Mouse (Mus musculus): ENCODE measurements at regions not wholly inside any gene's neighbourhood (a gene's known extent, or its start where the extent isn't known, plus 50 kb on each side); places are given as distances from the start of the nearest gene placed in this dataset.
A peak's percentile ranks its signal among the peaks of the same experiment; 100 is the strongest.

- peak; percentile 81 for DNase-seq (ENCODE audit: low read depth)
Measured at GRCm38 (mm10) chr12:17601245-17602023, 56.8 kb downstream of the Odc1 start.

GRCm38 (mm10) chr12:17603576-17603975, 59.0 kb downstream of the Odc1 start:
- peak; percentile 17 for DNase-seq (ENCODE audit: low read depth)

- DNase-seq (ENCODE audit: low read depth), result peak; percentile 5
Measured at GRCm38 (mm10) chr12:17610384-17610783, 65.8 kb downstream of the Odc1 start.

- no peak for DNase-seq (ENCODE audit: low read depth)
Measured at GRCm38 (mm10) chr12:17611988-17612387, 67.4 kb downstream of the Odc1 start.

GRCm38 (mm10) chr12:17618300-17618699, 72.4 kb upstream of the Hpcal1 start:
- no peak for DNase-seq (ENCODE audit: low read depth)

- no peak for DNase-seq (ENCODE audit: low read depth)
Measured at GRCm38 (mm10) chr12:17620226-17620625, 70.4 kb upstream of the Hpcal1 start.

- no peak for DNase-seq (ENCODE audit: low read depth)
Measured at GRCm38 (mm10) chr12:17621487-17621888, 69.2 kb upstream of the Hpcal1 start.

- no peak for DNase-seq (ENCODE audit: low read depth)
Measured at GRCm38 (mm10) chr12:17622509-17623005, 68.1 kb upstream of the Hpcal1 start.

- no peak for DNase-seq (ENCODE audit: low read depth)
Measured at GRCm38 (mm10) chr12:17626043-17626442, 64.6 kb upstream of the Hpcal1 start.

GRCm38 (mm10) chr12:17631161-17631560, 59.5 kb upstream of the Hpcal1 start:
- no peak for DNase-seq (ENCODE audit: low read depth)

GRCm38 (mm10) chr12:17636146-17636545, 54.5 kb upstream of the Hpcal1 start:
- DNase-seq (ENCODE audit: low read depth), result no peak

- DNase-seq (ENCODE audit: low read depth), result no peak
Measured at GRCm38 (mm10) chr12:17636590-17636989, 54.1 kb upstream of the Hpcal1 start.

All from 416B (cell line).